Mouse (Mus musculus) kidney, adult 2 months (tissue): ENCODE results near the gene Gm9821. TPM values are rescaled to one million over a fixed set of nuclear protein-coding genes. Genes with fewer than 3 reads are reported as not detected.

Experiments
- DNase-seq: peaks from one replicate; pipeline ENCODE4 v3.0.0; 2021
- H3K27ac ChIP-seq: fragments of 200-500 bp; 2 replicates; pipeline ENCODE4 v1.5.1; 2012; ENCODE audit warnings: low read depth, low read length, control low read depth, inconsistent platforms; ENCODE audit not compliant: insufficient read depth
- H3K27me3 ChIP-seq: fragments of 200-500 bp; replicated peaks from 2 replicates; pipeline ENCODE4 v1.6.1; 2012; ENCODE audit warnings: mild to moderate bottlenecking, moderate library complexity, low read length, inconsistent platforms; ENCODE audit not compliant: control insufficient read depth, insufficient read depth
- H3K36me3 ChIP-seq: fragments of 200-500 bp; 2 replicates; pipeline ENCODE4 v1.6.1; 2012; ENCODE audit warnings: mild to moderate bottlenecking, moderate library complexity, low read length, inconsistent platforms; ENCODE audit not compliant: control insufficient read depth, insufficient read depth
- H3K4me1 ChIP-seq: fragments of 200-500 bp; 2 replicates; pipeline ENCODE4 v1.6.1; 2011; ENCODE audit warnings: low read length; ENCODE audit not compliant: control insufficient read depth, insufficient read depth
- H3K4me3 ChIP-seq: fragments of 200-500 bp; 2 replicates; pipeline ENCODE4 v1.5.1; 2011; ENCODE audit warnings: mild to moderate bottlenecking, low read depth, low read length, control low read depth; ENCODE audit not compliant: insufficient read depth
- CTCF ChIP-seq: fragments of 200-500 bp; conservative IDR thresholded peaks from 2 replicates; pipeline ENCODE4 v1.5.1; 2011; ENCODE audit warnings: low read depth, mild to moderate bottlenecking, control low read depth, low read length, moderate library complexity, mixed read lengths; ENCODE audit not compliant: insufficient read depth, insufficient read length
- POLR2A ChIP-seq: fragments of 200-500 bp; IDR thresholded peaks from one replicate; pipeline ENCODE4 v1.6.1; 2011; ENCODE audit warnings: low read depth, low read length, control low read depth
- WGBS: fragments of 180-500 bp; shearing (Covaris S2); methylation state at CpG from one replicate; pipeline ENCODE4 v1.1.7; 2018; 5-methylcytosine and 5-hydroxymethylcytosine counted together
- polyA plus RNA-seq: library from polyadenylated mRNA; depleted of rRNA; stranded (reverse); fragments of >200 nt; gene quantifications from 2 replicates; pipeline ENCODE4 v1.2.3, GENCODE M21; 2012

The Gm9821 gene
- polyA plus RNA-seq, 1 experiment = not detected

GRCm38 (mm10) chr2:91932160-91932711 is 13.3 kb upstream of the Gm9821 start, which contains the start of gene Mdk:
Gene Mdk (minus strand): TSS chr2:91932297.
- Histone ChIP-seq H3K4me1 (peaks cover 8% of the 10 kb centered on the region; the same call in 1 of the 2 replicates), H3K4me3 (peak within 1 kb of the TSS; percentile 24; the same call in 1 of the 2 replicates), H3K36me3 (no peaks in the 10 kb centered on the region; the same call in 1 of the 2 replicates), H3K27me3 (no peaks in the 10 kb centered on the region), H3K27ac (peak within 1 kb of the TSS; percentile 28; the same call in 1 of the 2 replicates)
- DNase-seq = no peak
- TF ChIP-seq POLR2A (no peak), CTCF (no peak)
- whole genome bisulfite sequencing = 30% methylated on average over 16 of the region's 16 CpGs

GRCm38 (mm10) chr2:91932737-91933350 is 12.7 kb upstream of the Gm9821 start:
- 48% methylated on average over 6 of the region's 6 CpGs for WGBS
- Histone ChIP-seq H3K36me3 (no peaks in the 10 kb centered on the region; the same call in 1 of the 2 replicates), H3K27ac (no peak overlapping the region)

GRCm38 (mm10) chr2:91933471-91933870 is 12.0 kb upstream of the Gm9821 start:
- H3K27me3 ChIP-seq = no peaks in the 10 kb centered on the region
- no peak for TF ChIP-seq POLR2A
- no peak for TF ChIP-seq CTCF
- peaks cover 8% of the 10 kb centered on the region; the same call in 1 of the 2 replicates for H3K4me1 ChIP-seq
- 80% methylated on average over 9 of the region's 9 CpGs for WGBS
- no peak for DNase-seq
- H3K27ac ChIP-seq = no peak overlapping the region
- H3K4me3 ChIP-seq = no peak overlapping the region
- H3K36me3 ChIP-seq = no peaks in the 10 kb centered on the region; the same call in none of the 2 replicates

More at GRCm38 (mm10) chr2:91932737-91933350, 12.7 kb upstream of the Gm9821 start:
- no peak for DNase-seq
- Histone ChIP-seq H3K4me3 (no peak overlapping the region), H3K4me1 (peaks cover 8% of the 10 kb centered on the region; the same call in 1 of the 2 replicates), H3K27me3 (no peaks in the 10 kb centered on the region)
- no peak for TF ChIP-seq POLR2A
- TF ChIP-seq CTCF = no peak

GRCm38 (mm10) chr2:91934016-91934415 is 11.5 kb upstream of the Gm9821 start:
- no peaks in the 10 kb centered on the region; the same call in none of the 2 replicates for H3K36me3 ChIP-seq
- TF ChIP-seq POLR2A (no peak), CTCF (no peak)

GRCm38 (mm10) chr2:91934826-91935525 is 10.5 kb upstream of the Gm9821 start:
- TF ChIP-seq POLR2A = no peak
- no peak for TF ChIP-seq CTCF
- 77% methylated on average over 9 of the region's 9 CpGs for WGBS
- no peak overlapping the region for H3K4me3 ChIP-seq

More at GRCm38 (mm10) chr2:91934016-91934415, 11.5 kb upstream of the Gm9821 start:
- Histone ChIP-seq H3K4me3 (no peak overlapping the region), H3K27ac (no peak overlapping the region), H3K4me1 (peaks cover 11% of the 10 kb centered on the region; the same call in 1 of the 2 replicates), H3K27me3 (no peaks in the 10 kb centered on the region)
- WGBS = 47% methylated on average over 8 of the region's 8 CpGs
- no peak for DNase-seq

GRCm38 (mm10) chr2:91936154-91936553 is 9.3 kb upstream of the Gm9821 start:
- no peak overlapping the region for H3K27ac ChIP-seq
- H3K36me3 ChIP-seq = no peaks in the 10 kb centered on the region; the same call in none of the 2 replicates
- WGBS = 88% methylated on average over 7 of the region's 7 CpGs
- no peak overlapping the region for H3K4me3 ChIP-seq
- no peak for DNase-seq
- 0 out of 2 replicates have a peak, but pooled peaks cover 2% of the 10 kb centered on the region for H3K4me1 ChIP-seq
- no peaks in the 10 kb centered on the region for H3K27me3 ChIP-seq
- TF ChIP-seq POLR2A (no peak), CTCF (no peak)

More at GRCm38 (mm10) chr2:91934826-91935525, 10.5 kb upstream of the Gm9821 start:
- no peaks in the 10 kb centered on the region for H3K27me3 ChIP-seq
- H3K4me1 ChIP-seq = peaks cover 8% of the 10 kb centered on the region; the same call in 1 of the 2 replicates
- no peak overlapping the region for H3K27ac ChIP-seq
- peak; percentile 58 for DNase-seq
- no peaks in the 10 kb centered on the region; the same call in none of the 2 replicates for H3K36me3 ChIP-seq
